Mouse (Mus musculus) heart, embryonic 13.5 days (tissue): ENCODE data around the gene Slc43a3. TPM values are rescaled to one million over a fixed set of nuclear protein-coding genes. Genes with fewer than 3 reads are reported as not detected.

Experiments
- ATAC-seq: fragments of 200-750 bp; cut with Nextera tagmentation; 2 replicates; pipeline ENCODE4 v1.8.0; 2017; ENCODE audit warnings: moderate TSS enrichment; ENCODE audit not compliant: insufficient number of reproducible peaks, low FRiP score, low TSS enrichment; ENCODE audit errors: extremely low read depth
- H3K27ac ChIP-seq: fragments of 300-500 bp; sonication (generic); replicated peaks from 2 replicates; pipeline ENCODE4 v1.5.1; 2015; ENCODE audit warnings: moderate library complexity, mild to moderate bottlenecking, inconsistent platforms
- H3K27me3 ChIP-seq: fragments of 300-500 bp; sonication (generic); replicated peaks from 2 replicates; pipeline ENCODE4 v1.6.1; 2015; ENCODE audit warnings: mild to moderate bottlenecking, inconsistent platforms
- H3K36me3 ChIP-seq: fragments of 300-500 bp; sonication (generic); 2 replicates; pipeline ENCODE4 v1.6.1; 2015; ENCODE audit warnings: mild to moderate bottlenecking, inconsistent platforms
- H3K4me1 ChIP-seq: fragments of 300-500 bp; sonication (generic); 2 replicates; pipeline ENCODE4 v1.6.1; 2015; ENCODE audit warnings: inconsistent platforms
- H3K4me2 ChIP-seq: fragments of 300-500 bp; sonication (generic); 2 replicates; pipeline ENCODE4 v1.6.1; 2015; ENCODE audit warnings: inconsistent platforms, mild to moderate bottlenecking, moderate library complexity
- H3K4me3 ChIP-seq: fragments of 300-500 bp; sonication (generic); 2 replicates; pipeline ENCODE4 v1.5.1; 2015; ENCODE audit warnings: moderate library complexity, mild to moderate bottlenecking, inconsistent platforms
- H3K9ac ChIP-seq: fragments of 300-500 bp; sonication (generic); 2 replicates; pipeline ENCODE4 v1.6.1; 2015; ENCODE audit warnings: inconsistent platforms, mild to moderate bottlenecking, moderate library complexity
- H3K9me3 ChIP-seq: fragments of 300-500 bp; sonication (generic); 2 replicates; pipeline ENCODE4 v1.6.1; 2016; ENCODE audit warnings: inconsistent platforms
- WGBS: fragments of 180-500 bp; shearing (Covaris S2); methylation state at CpG from one replicate; pipeline ENCODE4 v1.1.7; 2015; ENCODE audit warnings: mixed read lengths; 5-methylcytosine and 5-hydroxymethylcytosine counted together
- polyA plus RNA-seq: library from polyadenylated mRNA; unstranded; fragments of >200 nt; fragmentation: Nextera tagmentation; extraction: Ambion mirVana; gene quantifications from 2 replicates; pipeline ENCODE4 v1.2.1, GENCODE M21; 2015

Slc43a3 gene
- polyA plus RNA-seq, 1 experiment from 2014 or later: 36.2 TPM

DNA sequence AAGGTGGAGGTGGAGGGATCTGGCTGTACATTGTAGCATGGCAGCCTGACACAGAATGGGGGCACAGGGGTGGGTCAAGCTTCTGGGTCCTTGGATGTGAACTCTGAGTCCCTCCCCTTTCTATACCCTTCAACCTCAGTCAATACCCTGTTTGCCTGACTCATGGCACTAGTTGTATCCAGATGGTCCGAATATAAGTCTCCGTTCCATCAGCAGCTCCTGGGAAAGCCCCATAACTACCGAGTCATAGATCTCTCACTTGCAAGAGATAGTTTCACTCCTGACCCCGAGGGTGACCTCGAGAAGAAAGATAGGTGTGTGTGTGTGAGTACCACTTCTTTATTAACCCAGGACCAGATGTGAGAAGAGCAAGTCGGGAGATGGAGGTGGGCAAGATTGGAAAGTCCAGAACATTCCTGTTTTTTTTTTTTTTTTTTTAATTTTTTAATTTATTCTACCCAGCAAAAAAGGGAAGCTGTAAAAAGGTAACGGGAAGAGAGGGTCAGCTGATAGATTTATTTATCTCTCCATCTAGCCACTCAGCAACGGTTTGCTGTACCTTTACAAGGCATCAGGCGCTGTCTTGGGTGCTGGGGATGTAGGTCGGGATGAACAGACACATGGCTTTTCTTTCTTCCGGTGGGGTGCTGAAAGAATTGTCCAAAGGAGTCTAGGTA is 22.3 kb downstream of the Slc43a3 start:
- peaks cover 58% of the 10 kb centered on the region for H3K36me3 ChIP-seq
- WGBS: 87% methylated on average over 11 of the region's 11 CpGs

DNA sequence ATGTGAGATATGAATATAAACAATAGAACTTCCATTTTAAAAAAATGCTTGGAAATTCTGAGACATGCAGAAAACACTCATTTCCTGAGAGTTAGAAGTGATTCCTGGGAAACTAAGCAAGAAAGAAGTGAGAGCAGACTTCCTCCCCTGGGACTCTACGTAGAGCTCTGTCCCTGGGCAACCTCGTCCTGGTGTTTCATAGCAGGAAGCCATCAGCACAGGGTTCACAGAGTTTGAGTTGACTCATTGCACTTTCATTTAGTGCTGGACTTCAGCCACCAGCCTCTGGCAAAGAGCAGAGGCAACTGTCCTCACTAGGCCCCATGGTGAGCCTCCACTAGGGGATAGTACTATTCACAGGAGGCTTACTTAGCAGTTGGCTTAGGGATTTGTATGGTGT is 24.9 kb downstream of the Slc43a3 start:
- Histone ChIP-seq H3K4me1 (no peaks in the 10 kb centered on the region), H3K9me3 (no peaks in the 10 kb centered on the region), H3K4me2 (no peak overlapping the region), H3K36me3 (peaks cover 38% of the 10 kb centered on the region), H3K9ac (no peak overlapping the region), H3K27ac (no peak overlapping the region), H3K4me3 (no peak overlapping the region), H3K27me3 (no peaks in the 10 kb centered on the region)
- WGBS: 77% methylated on average over 2 of the region's 2 CpGs
- ATAC-seq: no peak

More for the DNA sequence above, 22.3 kb downstream of the Slc43a3 start:
- Histone ChIP-seq H3K4me1 (no peaks in the 10 kb centered on the region), H3K4me3 (no peak overlapping the region), H3K9me3 (no peaks in the 10 kb centered on the region), H3K27me3 (no peaks in the 10 kb centered on the region), H3K9ac (no peak overlapping the region), H3K4me2 (no peak overlapping the region), H3K27ac (no peak overlapping the region)
- ATAC-seq: no peak

DNA sequence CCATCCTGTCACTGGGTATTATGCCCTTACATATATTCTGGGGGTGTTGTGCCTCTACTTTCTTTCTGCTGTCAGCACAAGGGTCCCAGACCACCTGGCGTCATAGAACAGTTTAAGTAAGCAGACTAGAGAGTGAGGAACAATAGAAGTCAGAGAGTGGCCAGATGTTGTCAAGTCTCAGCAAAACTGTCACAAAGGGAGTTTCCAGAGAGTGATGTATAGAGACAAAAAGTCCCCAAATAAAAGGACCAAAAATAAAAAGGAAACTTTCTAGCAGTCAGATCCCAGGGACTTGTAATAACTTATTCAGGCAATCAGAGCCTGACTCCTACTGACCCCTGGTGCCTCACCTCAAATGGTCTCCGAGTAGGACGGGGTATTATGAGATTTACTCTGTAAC is 25.5 kb downstream of the Slc43a3 start:
- H3K27me3 ChIP-seq: no peaks in the 10 kb centered on the region
- no peak for ATAC-seq
- no peaks in the 10 kb centered on the region for H3K9me3 ChIP-seq
- 84% methylated on average over 3 of the region's 3 CpGs for WGBS
- no peak overlapping the region for H3K4me2 ChIP-seq
- no peak overlapping the region for H3K9ac ChIP-seq
- H3K4me3 ChIP-seq: no peak overlapping the region
- no peak overlapping the region for H3K27ac ChIP-seq
- no peaks in the 10 kb centered on the region for H3K4me1 ChIP-seq
- H3K36me3 ChIP-seq: peaks cover 32% of the 10 kb centered on the region

DNA sequence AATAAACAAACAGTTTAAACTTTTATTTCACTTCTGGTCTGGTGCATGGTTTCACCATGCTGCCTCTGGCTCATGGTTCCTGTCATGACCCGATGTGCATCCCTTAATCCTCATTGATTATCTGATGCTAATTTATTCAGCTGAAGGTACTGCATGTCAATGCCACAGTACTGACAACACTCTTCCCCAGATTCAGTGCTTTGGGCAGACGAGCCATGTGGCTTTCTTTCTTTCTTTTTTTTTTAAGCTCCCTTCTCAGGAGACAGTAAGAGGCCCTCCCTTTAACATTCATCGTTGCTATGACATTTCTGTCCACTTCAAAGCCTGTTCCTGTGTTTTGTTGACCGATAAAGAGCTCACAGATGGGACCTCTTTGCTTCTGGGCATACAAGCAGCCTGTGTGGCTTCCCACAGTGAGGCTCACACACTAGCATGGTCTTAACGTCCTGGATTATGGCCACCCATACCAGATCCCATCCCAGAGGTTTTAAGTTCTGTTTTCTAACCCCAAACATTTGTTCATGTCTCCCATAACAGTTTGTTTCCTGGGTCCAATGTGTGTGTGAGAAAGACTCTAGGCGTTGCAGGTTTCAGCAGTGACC is 26.6 kb downstream of the Slc43a3 start:
- 43% methylated on average over 6 of the region's 6 CpGs for WGBS
- H3K27ac ChIP-seq: no peak overlapping the region
- no peak for ATAC-seq
- no peak overlapping the region for H3K4me3 ChIP-seq
- peaks cover 21% of the 10 kb centered on the region for H3K36me3 ChIP-seq
- no peaks in the 10 kb centered on the region for H3K9me3 ChIP-seq
- no peaks in the 10 kb centered on the region for H3K27me3 ChIP-seq
- H3K9ac ChIP-seq: no peak overlapping the region
- H3K4me1 ChIP-seq: no peaks in the 10 kb centered on the region
- H3K4me2 ChIP-seq: no peak overlapping the region

DNA sequence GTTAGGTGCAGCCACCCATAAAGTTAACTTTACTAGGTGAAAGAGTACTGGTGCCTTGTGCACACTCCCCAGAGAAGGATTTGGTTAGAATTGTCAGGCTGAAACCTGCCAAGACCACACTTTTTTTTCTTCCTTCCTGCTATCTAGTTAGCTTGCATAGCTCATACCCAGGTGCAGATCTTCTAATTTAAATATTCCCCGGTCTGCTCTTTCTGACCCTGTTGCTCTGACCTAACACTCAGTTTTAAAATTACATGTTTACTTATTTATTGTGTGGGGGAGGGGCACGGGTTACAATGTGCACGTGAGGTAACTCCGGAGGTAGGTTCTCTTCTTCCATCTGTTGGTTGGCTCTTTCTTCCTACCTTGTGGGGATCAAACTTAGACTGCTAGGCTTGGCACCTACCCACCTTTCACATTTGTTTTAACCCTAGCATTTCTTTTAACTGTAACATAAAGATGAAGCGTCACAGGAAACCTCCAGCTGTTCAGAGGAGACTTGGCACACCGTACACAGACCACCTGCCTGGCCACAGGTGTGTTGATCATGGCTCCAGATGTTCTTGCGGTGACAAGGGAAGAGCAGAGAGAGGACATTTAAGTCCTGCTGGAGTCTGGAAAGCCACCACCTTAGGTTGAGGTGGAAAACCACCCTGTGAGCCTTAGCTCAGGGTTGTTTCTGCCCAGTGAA is 27.9 kb downstream of the Slc43a3 start:
- H3K9me3 ChIP-seq: no peaks in the 10 kb centered on the region
- H3K9ac ChIP-seq: no peak overlapping the region
- H3K4me3 ChIP-seq: no peak overlapping the region
- H3K27ac ChIP-seq: no peak overlapping the region
- 92% methylated on average over 7 of the region's 7 CpGs for WGBS
- no peak for ATAC-seq
- H3K36me3 ChIP-seq: peaks cover 9% of the 10 kb centered on the region
- H3K4me2 ChIP-seq: no peak overlapping the region
- no peaks in the 10 kb centered on the region for H3K27me3 ChIP-seq
- H3K4me1 ChIP-seq: no peaks in the 10 kb centered on the region

DNA sequence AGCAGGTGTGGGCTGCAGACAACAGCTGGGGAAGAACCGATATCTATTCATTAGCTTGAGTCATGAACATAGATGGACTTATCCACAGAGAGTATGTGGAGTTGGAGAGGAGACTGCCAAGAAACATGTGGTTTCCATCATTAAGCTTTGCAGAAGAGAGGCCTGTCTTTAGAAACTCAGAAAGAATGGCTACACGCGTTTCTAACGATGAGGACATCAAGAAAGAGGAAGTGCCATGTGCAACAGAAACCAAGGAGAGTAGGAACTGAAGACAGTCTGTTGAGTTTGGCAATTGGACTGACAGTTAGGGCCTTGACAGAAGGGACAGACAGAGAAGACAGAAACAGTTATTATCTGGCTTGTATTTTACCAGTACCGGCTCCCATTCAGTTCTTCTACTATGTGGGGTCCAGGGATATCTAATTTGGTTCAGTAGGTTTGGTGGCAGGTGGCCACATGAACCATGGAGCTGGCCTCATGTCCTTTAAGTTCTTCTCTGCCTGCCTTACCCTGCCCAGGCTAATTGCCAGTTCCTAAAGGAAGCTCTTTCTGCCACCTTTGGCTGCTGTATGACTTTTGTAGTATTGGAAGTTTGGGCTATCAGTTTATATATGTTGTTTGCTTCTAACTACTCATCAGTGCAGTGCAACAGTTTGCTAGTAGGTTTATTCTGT is 31.1 kb downstream of the Slc43a3 start:
- Histone ChIP-seq H3K4me2 (no peak overlapping the region), H3K9me3 (no peaks in the 10 kb centered on the region), H3K27ac (no peak overlapping the region), H3K4me3 (no peak overlapping the region), H3K9ac (no peak overlapping the region), H3K36me3 (no peaks in the 10 kb centered on the region), H3K4me1 (no peaks in the 10 kb centered on the region), H3K27me3 (no peaks in the 10 kb centered on the region)
- ATAC-seq: no peak
- 77% methylated on average over 5 of the region's 5 CpGs for WGBS

DNA sequence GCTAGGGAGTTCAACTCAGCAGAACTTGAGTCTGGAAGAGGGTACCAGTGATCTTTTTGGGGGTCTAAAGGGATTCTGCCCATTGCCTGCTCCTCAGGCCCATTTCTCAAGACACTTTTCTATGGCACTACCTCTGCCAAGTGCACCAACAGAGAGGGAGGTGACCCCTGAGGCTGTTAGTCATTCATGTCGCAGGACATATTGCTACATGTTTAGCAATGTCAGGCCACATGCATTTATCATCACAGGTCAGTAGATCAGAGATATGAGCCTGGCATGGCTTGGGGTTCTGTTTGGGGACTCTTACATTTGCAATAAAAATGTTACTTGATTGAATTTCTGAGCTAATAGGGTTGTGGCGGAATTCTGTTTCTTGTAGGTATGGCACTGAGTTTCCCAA is 39.2 kb downstream of the Slc43a3 start:
- ATAC-seq: no peak

DNA sequence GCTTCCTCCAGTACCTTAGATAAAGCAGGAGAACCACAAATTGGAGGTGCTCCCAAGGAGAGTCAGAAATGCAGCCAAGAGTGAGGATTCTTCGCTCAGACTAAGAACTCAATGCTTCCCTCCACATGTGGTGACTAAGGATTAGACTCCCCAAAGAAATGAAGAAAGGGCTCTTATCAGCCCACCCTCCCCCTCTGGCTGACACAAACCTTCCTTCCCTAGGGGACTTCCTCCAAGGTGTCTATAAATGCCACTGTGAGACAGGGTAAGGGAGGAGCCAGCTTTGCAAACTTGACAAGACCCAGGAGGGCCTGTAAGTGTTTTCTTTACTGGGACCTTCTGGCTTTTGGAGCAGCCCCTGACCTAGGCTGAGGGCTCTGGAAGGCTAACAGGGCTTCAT is 43.8 kb downstream of the Slc43a3 start, which contains the start of gene Prg2:
Gene Prg2, plus strand, starts transcription at position 274 of the 400 bp plus-strand sequence.
- H3K9ac ChIP-seq: no peak within 1 kb of the TSS
- no peak within 1 kb of the TSS for H3K27ac ChIP-seq
- H3K9me3 ChIP-seq: no peaks in the 10 kb centered on the region
- H3K27me3 ChIP-seq: no peaks in the 10 kb centered on the region
- WGBS: 32% methylated on average over 1 of the region's 1 CpGs
- H3K4me2 ChIP-seq: no peak within 1 kb of the TSS
- ATAC-seq: no peak
- no peaks in the 10 kb centered on the region for H3K36me3 ChIP-seq
- H3K4me1 ChIP-seq: no peaks in the 10 kb centered on the region
- H3K4me3 ChIP-seq: no peak within 1 kb of the TSS

More for the DNA sequence above, 39.2 kb downstream of the Slc43a3 start:
- Histone ChIP-seq H3K4me1 (no peaks in the 10 kb centered on the region), H3K9me3 (no peaks in the 10 kb centered on the region), H3K4me3 (no peak overlapping the region), H3K27ac (no peak overlapping the region), H3K27me3 (no peaks in the 10 kb centered on the region), H3K36me3 (no peaks in the 10 kb centered on the region), H3K4me2 (no peak overlapping the region), H3K9ac (no peak overlapping the region)
- 81% methylated on average over 2 of the region's 2 CpGs for WGBS

DNA sequence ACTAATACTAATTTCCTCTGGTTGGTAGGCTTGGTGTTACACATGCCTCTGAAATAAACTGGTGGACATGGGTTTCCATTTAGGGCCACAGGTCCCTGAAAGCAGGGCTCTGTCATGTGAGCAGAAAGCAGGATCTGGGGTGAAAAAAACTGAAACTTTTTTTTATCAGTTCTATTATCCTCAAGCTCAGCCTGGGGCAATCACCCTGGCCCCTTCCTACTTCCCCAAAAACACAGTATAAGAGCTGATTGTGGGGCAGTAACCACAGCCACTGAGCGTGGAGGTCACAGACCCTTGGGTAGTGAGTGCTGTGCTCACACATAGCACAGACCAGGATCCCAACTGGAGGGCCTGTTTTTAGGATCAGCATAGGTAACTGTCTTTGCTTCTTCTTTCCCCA is 51.6 kb downstream of the Slc43a3 start, which contains the start of gene Prg3:
Gene Prg3, plus strand, starts transcription at position 286 of the 400 bp plus-strand sequence.
- Histone ChIP-seq H3K9me3 (no peaks in the 10 kb centered on the region), H3K27ac (no peak within 1 kb of the TSS), H3K4me1 (no peaks in the 10 kb centered on the region), H3K4me2 (no peak within 1 kb of the TSS), H3K36me3 (no peaks in the 10 kb centered on the region), H3K27me3 (0 out of 2 replicates have a peak, but pooled peaks cover 4% of the 10 kb centered on the region), H3K4me3 (no peak within 1 kb of the TSS), H3K9ac (no peak within 1 kb of the TSS)
- WGBS: 76% methylated on average over 1 of the region's 1 CpGs
- no peak for ATAC-seq

DNA sequence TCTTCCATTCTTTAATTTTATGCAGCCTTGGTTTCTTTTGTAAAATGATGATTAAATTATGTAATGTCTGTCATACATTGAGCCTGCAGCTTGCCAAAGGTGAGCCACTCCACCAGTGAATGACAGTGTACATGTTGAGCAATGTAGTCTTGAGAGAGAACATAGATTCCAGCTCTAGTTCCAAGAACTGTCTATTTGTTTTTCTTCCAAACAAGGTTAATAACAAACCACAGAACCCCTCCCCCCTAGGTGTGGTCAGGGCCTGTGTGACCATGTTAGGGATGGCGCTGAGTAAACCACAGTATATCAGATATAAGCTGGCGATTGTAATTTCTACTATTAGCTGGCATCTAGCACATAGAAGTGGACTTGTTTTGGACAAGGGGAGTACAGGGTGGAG is 60.0 kb downstream of the Slc43a3 start:
- Histone ChIP-seq H3K4me2 (no peak overlapping the region), H3K27ac (no peak overlapping the region), H3K4me1 (peaks cover 7% of the 10 kb centered on the region; the same call in 1 of the 2 replicates), H3K9me3 (no peaks in the 10 kb centered on the region), H3K36me3 (no peaks in the 10 kb centered on the region), H3K9ac (no peak overlapping the region), H3K4me3 (no peak overlapping the region), H3K27me3 (0 out of 2 replicates have a peak, but pooled peaks cover 3% of the 10 kb centered on the region)
- ATAC-seq: no peak
- 77% methylated on average over 2 of the region's 2 CpGs for WGBS

DNA sequence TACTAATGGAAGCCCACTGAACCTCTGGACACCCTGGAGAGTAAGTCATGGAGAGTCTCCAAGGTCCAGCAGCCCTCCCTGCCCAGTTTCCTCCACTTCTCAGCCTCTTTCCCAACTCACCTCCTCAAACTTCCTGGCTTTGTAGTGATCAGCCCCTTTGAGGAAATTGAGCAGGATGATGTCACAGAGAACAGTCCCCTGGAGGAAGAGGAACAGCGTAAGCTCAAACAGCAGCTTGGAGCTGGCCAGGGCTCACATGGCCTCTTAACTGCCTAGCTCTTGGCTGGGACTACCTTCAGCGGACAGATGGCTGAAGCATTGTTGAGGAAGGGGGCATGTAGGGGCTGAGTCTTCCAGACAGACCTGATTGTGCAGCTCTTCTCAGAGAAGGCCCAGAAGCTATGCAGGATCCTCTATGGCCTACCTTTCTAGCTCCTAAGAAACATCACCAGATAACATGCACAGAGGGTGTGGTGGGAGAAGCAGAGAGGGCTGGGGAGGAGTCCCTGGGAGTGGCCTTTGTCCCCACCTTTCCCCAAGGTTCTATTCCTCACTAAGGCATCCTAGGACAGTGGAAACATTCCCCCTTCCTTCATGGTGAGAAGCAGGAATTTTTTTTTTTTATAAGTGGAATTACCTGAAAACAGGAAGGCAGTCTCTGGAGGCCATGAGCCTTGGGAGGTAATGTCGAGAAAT is 63.3 kb downstream of the Slc43a3 start:
- ATAC-seq: no peak; the same call in 1 of the 2 replicates
- peak overlapping the region; percentile 60 for H3K27ac ChIP-seq
- peaks cover 22% of the 10 kb centered on the region for H3K4me1 ChIP-seq
- H3K4me2 ChIP-seq: no peak overlapping the region
- H3K36me3 ChIP-seq: no peaks in the 10 kb centered on the region
- no peak overlapping the region for H3K4me3 ChIP-seq
- H3K27me3 ChIP-seq: no peaks in the 10 kb centered on the region
- 57% methylated on average over 3 of the region's 3 CpGs for WGBS
- no peak overlapping the region for H3K9ac ChIP-seq
- H3K9me3 ChIP-seq: no peaks in the 10 kb centered on the region
